Mouse (Mus musculus): ENCODE data around the gene Capn8. TPM values are rescaled to one million over a fixed set of nuclear protein-coding genes. Genes with fewer than 3 reads are reported as not detected.
A peak's percentile ranks its signal among the peaks of the same experiment; 100 is the strongest.

Capn8 gene
- polyA plus RNA-seq, 2 experiments: 0.01 TPM; not detected in 1

- DNase-seq (ENCODE audit: low read depth in 3 of 3, low spot score in 3 of 3): no peak
- WGBS (ENCODE audit: insufficient replicate concordance): 55% methylated on average over 7 of the region's 7 CpGs
- no peak overlapping the region for H3K9ac ChIP-seq (replicated peaks)
- no peak for ATAC-seq (ENCODE audit: insufficient read depth)
- H3K36me3 ChIP-seq (replicated peaks; ENCODE audit: control insufficient read depth, insufficient read depth, low read depth): no peaks in the 10 kb centered on the region
- H3K4me2 ChIP-seq (ENCODE audit: low read depth): no peak overlapping the region
- H3K4me3 ChIP-seq (ENCODE audit: insufficient read depth in 1 of 2, low read depth in 2 of 2, low read length in 2 of 2): no peak overlapping the region
- no peak for TF ChIP-seq EP300 (IDR thresholded peaks at IDR 0.05; ENCODE audit: low read depth)
- no peak for TF ChIP-seq CTCF (IDR thresholded peaks at IDR 0.05; ENCODE audit: low read depth)
- H3K4me1 ChIP-seq (replicated peaks; ENCODE audit: control insufficient read depth in 2 of 2, insufficient read depth in 2 of 2, low read length in 1 of 2): no peaks in the 10 kb centered on the region
- H3K9me3 ChIP-seq (ENCODE audit: control insufficient read depth, low read length): no peaks in the 10 kb centered on the region
- no peak overlapping the region for H3K27ac ChIP-seq
- H3K27me3 ChIP-seq (ENCODE audit: control insufficient read depth, insufficient read depth, low read length): no peaks in the 10 kb centered on the region
Measured at GRCm38 (mm10) chr1:182591491-182591890, 26.7 kb downstream of the Capn8 start.

DNA sequence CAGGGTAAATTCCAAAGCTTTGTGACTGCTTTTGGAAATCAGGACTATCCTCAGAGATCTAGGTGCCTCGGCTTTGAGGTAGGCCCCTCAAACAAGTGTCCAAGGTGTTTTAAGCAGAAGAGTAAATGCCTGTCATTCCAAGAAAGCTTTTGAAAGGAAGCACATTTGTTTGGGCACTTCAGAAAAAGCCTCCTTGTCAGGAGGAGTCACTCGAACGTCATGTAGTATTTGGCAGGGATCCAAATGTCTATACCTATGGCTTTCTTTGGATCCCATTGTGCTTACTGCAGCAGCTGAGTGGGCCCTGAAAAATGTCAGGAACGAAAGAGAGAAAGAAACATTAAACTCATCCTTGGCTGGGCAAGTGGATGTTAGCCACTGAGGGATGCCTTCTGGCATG lies 27.6 kb downstream of the Capn8 start:
- no peak for ATAC-seq (ENCODE audit: insufficient read depth)

DNA sequence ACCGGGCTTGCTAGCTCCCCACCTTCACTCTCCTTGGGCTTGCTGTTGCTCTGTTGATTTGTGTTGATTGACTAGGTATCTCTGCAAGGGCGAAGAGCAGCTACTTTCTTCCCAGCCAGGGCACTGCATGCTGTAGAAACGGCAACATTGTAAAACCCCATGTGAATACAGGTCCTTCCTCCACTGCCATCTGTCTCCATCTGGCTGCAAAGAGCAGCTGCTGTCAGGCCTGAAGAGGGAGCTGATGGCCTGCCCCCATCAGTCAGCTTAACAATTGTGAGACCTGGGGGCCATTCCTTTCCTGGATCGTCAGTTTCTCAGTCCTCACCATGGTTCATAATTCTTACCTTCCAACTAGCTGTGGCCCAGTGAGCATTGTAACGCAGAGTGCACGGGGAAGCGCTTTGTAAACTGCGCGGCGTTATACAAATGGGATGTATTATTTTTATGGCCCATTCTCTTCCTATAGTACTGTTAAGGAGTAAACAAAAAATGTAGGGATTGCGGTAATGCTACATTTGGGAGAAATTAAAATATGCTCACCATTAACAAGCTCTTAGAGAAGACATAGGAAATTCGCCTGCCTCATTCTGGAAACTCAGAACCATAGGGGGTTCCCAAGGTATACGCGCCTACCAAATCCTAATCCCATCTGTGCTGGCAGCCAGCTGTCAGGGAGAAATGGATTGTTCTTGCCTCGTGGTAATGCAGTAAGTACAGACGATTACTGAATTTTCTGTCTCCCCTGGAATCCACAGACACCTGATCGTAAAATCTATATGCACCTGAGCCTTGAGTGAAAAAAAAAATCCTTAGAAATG lies 40.7 kb downstream of the Capn8 start:
- H3K27me3 ChIP-seq (ENCODE audit: control insufficient read depth, insufficient read depth, low read length): no peaks in the 10 kb centered on the region
- H3K4me1 ChIP-seq (replicated peaks; ENCODE audit: control insufficient read depth in 2 of 2, insufficient read depth in 2 of 2, low read length in 1 of 2): no peaks in the 10 kb centered on the region
- DNase-seq (ENCODE audit: low read depth in 3 of 3, low spot score in 3 of 3) (no peak), ATAC-seq (ENCODE audit: insufficient read depth) (no peak)
- no peak overlapping the region for H3K4me2 ChIP-seq (ENCODE audit: low read depth)
- H3K9ac ChIP-seq (replicated peaks): no peak overlapping the region
- no peak overlapping the region for H3K4me3 ChIP-seq (ENCODE audit: insufficient read depth in 1 of 2, low read depth in 2 of 2, low read length in 2 of 2)
- no peak overlapping the region for H3K27ac ChIP-seq
- no peak for TF ChIP-seq EP300 (IDR thresholded peaks at IDR 0.05; ENCODE audit: low read depth)
- no peak for TF ChIP-seq CTCF (IDR thresholded peaks at IDR 0.05; ENCODE audit: low read depth)
- no peaks in the 10 kb centered on the region for H3K36me3 ChIP-seq (replicated peaks; ENCODE audit: control insufficient read depth, insufficient read depth, low read depth)
- WGBS (ENCODE audit: insufficient replicate concordance): 72% methylated on average over 17 of the region's 17 CpGs
- no peaks in the 10 kb centered on the region for H3K9me3 ChIP-seq (ENCODE audit: control insufficient read depth, low read length)

More for the DNA sequence above, 27.6 kb downstream of the Capn8 start:
- TF ChIP-seq EP300 (IDR thresholded peaks at IDR 0.05; ENCODE audit: low read depth): no peak
- TF ChIP-seq CTCF (IDR thresholded peaks at IDR 0.05; ENCODE audit: low read depth): no peak
- Histone ChIP-seq H3K4me3 (ENCODE audit: insufficient read depth in 1 of 2, low read depth in 2 of 2, low read length in 2 of 2) (no peak overlapping the region), H3K9ac (replicated peaks) (no peak overlapping the region), H3K36me3 (replicated peaks; ENCODE audit: control insufficient read depth, insufficient read depth, low read depth) (no peaks in the 10 kb centered on the region), H3K4me2 (ENCODE audit: low read depth) (no peak overlapping the region), H3K9me3 (ENCODE audit: control insufficient read depth, low read length) (no peaks in the 10 kb centered on the region), H3K27ac (no peak overlapping the region), H3K4me1 (replicated peaks; ENCODE audit: control insufficient read depth in 2 of 2, insufficient read depth in 2 of 2, low read length in 1 of 2) (no peaks in the 10 kb centered on the region), H3K27me3 (ENCODE audit: control insufficient read depth, insufficient read depth, low read length) (no peaks in the 10 kb centered on the region)
- 42% methylated on average over 4 of the region's 4 CpGs for WGBS (ENCODE audit: insufficient replicate concordance)
- no peak for DNase-seq (ENCODE audit: low read depth in 3 of 3, low spot score in 3 of 3)

GRCm38 (mm10) chr1:182609701-182610335 lies 45.0 kb downstream of the Capn8 start:
- Histone ChIP-seq H3K9ac (replicated peaks) (no peak overlapping the region), H3K27ac (no peak overlapping the region), H3K4me2 (ENCODE audit: low read depth) (no peak overlapping the region), H3K4me1 (replicated peaks; ENCODE audit: control insufficient read depth in 2 of 2, insufficient read depth in 2 of 2, low read length in 1 of 2) (no peaks in the 10 kb centered on the region), H3K9me3 (ENCODE audit: control insufficient read depth, low read length) (no peaks in the 10 kb centered on the region), H3K36me3 (replicated peaks; ENCODE audit: control insufficient read depth, insufficient read depth, low read depth) (no peaks in the 10 kb centered on the region), H3K27me3 (ENCODE audit: control insufficient read depth, insufficient read depth, low read length) (no peaks in the 10 kb centered on the region), H3K4me3 (ENCODE audit: insufficient read depth in 1 of 2, low read depth in 2 of 2, low read length in 2 of 2) (no peak overlapping the region)
- no peak for DNase-seq (ENCODE audit: low read depth in 3 of 3, low spot score in 3 of 3)
- TF ChIP-seq CTCF (IDR thresholded peaks at IDR 0.05; ENCODE audit: low read depth): no peak
- TF ChIP-seq EP300 (IDR thresholded peaks at IDR 0.05; ENCODE audit: low read depth): no peak
- no peak for ATAC-seq (ENCODE audit: insufficient read depth)
- WGBS (ENCODE audit: insufficient replicate concordance): 40% methylated on average over 4 of the region's 4 CpGs

DNA sequence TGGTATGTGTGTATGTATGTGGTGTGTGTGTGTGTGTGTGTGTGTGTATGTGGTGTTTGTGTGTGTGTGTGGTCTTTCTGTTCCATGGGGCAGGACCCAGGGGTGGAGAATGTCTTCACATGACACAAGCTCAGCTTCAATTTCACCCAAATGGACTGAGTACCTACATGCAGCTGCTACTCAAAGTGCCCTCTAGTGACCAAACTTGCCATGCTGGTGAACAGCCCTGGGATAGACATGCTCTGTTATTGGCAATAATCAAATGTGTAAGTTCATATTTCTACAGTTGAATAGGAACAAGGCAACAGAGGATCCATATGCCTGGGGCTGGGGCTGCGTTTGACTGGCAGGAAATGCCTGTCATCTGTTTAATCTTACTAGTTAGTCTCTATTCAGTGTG lies 50.7 kb downstream of the Capn8 start:
- H3K4me3 ChIP-seq (ENCODE audit: insufficient read depth in 1 of 2, low read depth in 2 of 2, low read length in 2 of 2): no peak overlapping the region
- DNase-seq (ENCODE audit: low read depth in 3 of 3, low spot score in 3 of 3) (no peak), ATAC-seq (ENCODE audit: insufficient read depth) (no peak)
- TF ChIP-seq CTCF (IDR thresholded peaks at IDR 0.05; ENCODE audit: low read depth) (peak; percentile 39), EP300 (IDR thresholded peaks at IDR 0.05; ENCODE audit: low read depth) (no peak)
- 20% methylated on average over 1 of the region's 1 CpGs for WGBS (ENCODE audit: insufficient replicate concordance)
- no peak overlapping the region for H3K4me2 ChIP-seq (ENCODE audit: low read depth)
- H3K4me1 ChIP-seq (replicated peaks; ENCODE audit: control insufficient read depth in 2 of 2, insufficient read depth in 2 of 2, low read length in 1 of 2): no peaks in the 10 kb centered on the region
- no peaks in the 10 kb centered on the region for H3K36me3 ChIP-seq (replicated peaks; ENCODE audit: control insufficient read depth, insufficient read depth, low read depth)
- no peak overlapping the region for H3K27ac ChIP-seq
- H3K27me3 ChIP-seq (ENCODE audit: control insufficient read depth, insufficient read depth, low read length): no peaks in the 10 kb centered on the region
- no peaks in the 10 kb centered on the region for H3K9me3 ChIP-seq (ENCODE audit: control insufficient read depth, low read length)
- H3K9ac ChIP-seq (replicated peaks): no peak overlapping the region

All from liver, embryonic 14.5 days (tissue).